Mouse (Mus musculus): Measurements from ENCODE around the gene Slc35f2. TPM values are rescaled to one million over a fixed set of nuclear protein-coding genes. Genes with fewer than 3 reads are reported as not detected.

The Slc35f2 gene
- polyA plus RNA-seq (2016; fragmentation: Nextera tagmentation; extraction: Ambion mirVana), result 0.52 and 0.67 TPM in 2 replicates

DNA sequence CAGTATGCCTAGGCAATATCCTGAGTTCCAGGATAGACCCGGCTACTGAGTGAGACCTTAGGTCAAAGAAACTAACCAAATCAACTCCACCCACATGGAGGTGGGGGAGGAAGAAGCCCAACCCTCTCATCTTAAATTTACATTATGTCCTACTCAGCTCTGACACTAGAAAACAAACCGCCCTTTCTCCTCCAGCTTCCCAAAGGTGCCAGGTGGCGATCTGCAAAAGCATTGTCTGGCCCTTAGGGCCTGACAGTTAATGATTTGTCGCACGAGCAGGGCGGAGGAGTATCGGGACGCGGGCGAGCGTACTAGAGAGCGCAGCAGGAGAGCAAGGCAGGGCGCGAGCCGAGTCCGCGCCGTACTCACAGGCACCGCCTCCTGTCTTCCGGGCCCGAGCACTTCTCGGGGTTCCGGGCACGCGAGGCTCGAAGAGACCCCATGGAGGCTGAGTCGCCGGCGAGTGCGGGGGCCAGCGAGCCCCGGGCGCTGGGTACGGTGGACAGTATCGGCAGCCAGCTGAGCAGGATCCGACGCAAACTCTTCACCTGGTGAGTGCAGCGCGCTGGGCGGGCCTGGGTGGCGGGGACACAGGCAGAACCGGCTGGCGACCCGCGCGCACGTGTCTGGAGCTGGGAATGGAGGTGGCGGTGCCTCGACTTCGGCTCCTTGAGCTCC is at the start of gene Slc35f2:
Gene Slc35f2 (plus strand): TSS at position 195 of the 678 bp plus-strand sequence.
- no peak for ATAC-seq
- Histone ChIP-seq H3K4me3 (peak within 1 kb of the TSS; percentile 48), H3K4me2 (peak within 1 kb of the TSS; percentile 70), H3K4me1 (peaks cover 7% of the 10 kb centered on the region; the same call in 1 of the 2 replicates), H3K9me3 (replicated peaks) (no peaks in the 10 kb centered on the region), H3K27me3 (replicated peaks) (peaks cover 40% of the 10 kb centered on the region), H3K36me3 (no peaks in the 10 kb centered on the region), H3K27ac (no peak within 1 kb of the TSS), H3K9ac (peak within 1 kb of the TSS; percentile 14; the same call in 1 of the 2 replicates)
- WGBS (ENCODE audit: insufficient replicate concordance), result under 1% methylated on average over 50 of the region's 50 CpGs

DNA sequence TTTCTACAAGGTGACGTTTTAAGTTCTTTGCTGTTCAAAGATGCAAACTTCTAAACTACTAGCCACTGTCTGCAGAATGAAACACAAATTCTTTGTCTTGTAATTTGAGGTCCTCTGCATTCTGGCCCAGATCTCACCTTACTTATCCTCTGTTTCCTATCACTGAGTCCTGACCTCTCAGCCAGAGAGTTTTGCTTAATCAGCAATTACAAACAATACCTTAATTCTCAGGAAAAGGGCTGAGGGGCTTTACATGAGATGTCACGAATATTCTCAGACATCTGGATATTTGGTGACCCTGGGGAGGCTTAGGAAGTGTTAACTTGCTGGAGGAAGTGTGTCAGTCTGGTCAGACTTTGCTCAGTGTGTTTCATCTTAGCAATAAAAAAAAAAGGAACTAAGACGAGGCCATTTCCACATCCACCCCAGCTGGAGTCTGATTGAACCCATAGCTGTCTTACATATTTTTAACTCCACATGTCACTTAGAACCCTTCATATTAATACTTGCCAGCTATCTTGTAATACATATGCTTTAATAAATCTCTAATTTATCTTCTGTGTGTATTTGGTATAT is 30.4 kb upstream of the Slc35f2 start:
- Histone ChIP-seq H3K4me2 (no peak overlapping the region), H3K27ac (no peak overlapping the region), H3K36me3 (no peaks in the 10 kb centered on the region), H3K27me3 (replicated peaks) (no peaks in the 10 kb centered on the region), H3K9ac (no peak overlapping the region), H3K9me3 (replicated peaks) (no peaks in the 10 kb centered on the region), H3K4me1 (no peaks in the 10 kb centered on the region), H3K4me3 (no peak overlapping the region)
- no peak for ATAC-seq
- 22% methylated on average over 3 of the region's 3 CpGs for WGBS (ENCODE audit: insufficient replicate concordance)

DNA sequence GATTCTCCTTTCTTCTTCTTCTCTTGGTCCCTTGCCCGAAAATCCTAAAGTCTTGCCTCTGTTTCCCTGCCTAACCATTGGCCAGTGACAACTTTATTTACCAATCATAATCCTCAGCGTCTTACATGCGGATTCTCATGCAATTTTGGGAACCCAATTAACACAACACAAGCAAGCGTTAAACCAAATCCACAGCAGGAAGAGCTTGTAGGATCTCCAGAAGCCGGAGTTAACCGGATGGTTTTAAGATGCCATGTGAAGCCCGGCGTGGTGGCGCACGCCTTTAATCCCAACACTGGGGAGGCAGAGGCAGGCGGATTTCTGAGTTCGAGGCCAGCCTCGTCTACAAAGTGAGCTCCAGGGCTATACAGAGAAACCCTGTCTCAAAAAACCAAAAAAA is 20.9 kb upstream of the Slc35f2 start:
- Histone ChIP-seq H3K27me3 (replicated peaks) (peaks cover 6% of the 10 kb centered on the region), H3K4me2 (no peak overlapping the region), H3K9me3 (replicated peaks) (no peaks in the 10 kb centered on the region), H3K36me3 (no peaks in the 10 kb centered on the region), H3K4me1 (no peaks in the 10 kb centered on the region), H3K4me3 (no peak overlapping the region), H3K9ac (no peak overlapping the region), H3K27ac (no peak overlapping the region)
- 67% methylated on average over 13 of the region's 13 CpGs for WGBS (ENCODE audit: insufficient replicate concordance)
- no peak for ATAC-seq

DNA sequence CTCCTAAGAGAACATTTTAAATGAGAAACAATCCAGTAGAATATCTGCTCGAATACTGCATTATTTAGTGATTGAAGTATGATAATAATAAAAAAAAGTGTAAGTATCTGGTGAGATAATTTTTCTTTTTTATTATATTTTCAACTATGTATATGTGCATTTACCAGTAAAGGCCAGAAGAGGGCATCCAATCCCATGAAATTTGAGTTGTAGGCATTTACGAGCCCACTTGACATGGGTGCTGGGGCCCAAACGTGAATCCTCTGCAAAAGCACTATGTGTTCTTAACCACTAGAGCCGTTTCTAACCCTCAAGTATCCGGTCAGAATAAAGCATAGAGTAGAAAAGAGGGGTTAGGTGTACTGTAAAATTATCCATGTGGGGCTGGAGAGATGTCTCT is 20.4 kb upstream of the Slc35f2 start:
- Histone ChIP-seq H3K4me3 (no peak overlapping the region), H3K27ac (no peak overlapping the region), H3K9me3 (replicated peaks) (no peaks in the 10 kb centered on the region), H3K4me2 (no peak overlapping the region), H3K36me3 (no peaks in the 10 kb centered on the region), H3K4me1 (no peaks in the 10 kb centered on the region), H3K27me3 (replicated peaks) (peaks cover 11% of the 10 kb centered on the region), H3K9ac (no peak overlapping the region)
- 23% methylated on average over 5 of the region's 5 CpGs for WGBS (ENCODE audit: insufficient replicate concordance)
- no peak for ATAC-seq

DNA sequence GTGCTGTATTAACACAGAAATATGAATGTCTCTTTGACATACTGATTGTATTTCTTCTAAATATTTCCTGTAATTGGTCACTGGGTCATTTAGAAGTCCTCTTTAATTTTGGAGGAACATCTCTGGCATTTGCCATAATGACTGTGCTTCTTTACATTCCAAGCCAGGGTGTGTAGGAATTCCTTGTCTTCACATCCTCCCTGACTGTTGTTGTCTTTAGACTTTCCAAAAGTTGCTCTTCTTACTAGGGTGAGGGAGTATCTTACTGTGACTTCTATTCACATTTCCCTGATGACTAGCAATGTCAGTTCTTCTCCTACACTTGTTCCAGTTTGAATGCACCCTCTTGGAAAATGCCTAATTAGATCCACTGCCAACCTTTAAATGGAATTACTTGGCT is 16.5 kb upstream of the Slc35f2 start:
- H3K9me3 ChIP-seq (replicated peaks), result no peaks in the 10 kb centered on the region
- ATAC-seq, result no peak
- H3K36me3 ChIP-seq, result no peaks in the 10 kb centered on the region
- H3K4me1 ChIP-seq, result no peaks in the 10 kb centered on the region
- H3K27ac ChIP-seq, result no peak overlapping the region
- no peak overlapping the region for H3K4me3 ChIP-seq
- H3K4me2 ChIP-seq, result no peak overlapping the region
- peaks cover 22% of the 10 kb centered on the region for H3K27me3 ChIP-seq (replicated peaks)
- no peak overlapping the region for H3K9ac ChIP-seq

DNA sequence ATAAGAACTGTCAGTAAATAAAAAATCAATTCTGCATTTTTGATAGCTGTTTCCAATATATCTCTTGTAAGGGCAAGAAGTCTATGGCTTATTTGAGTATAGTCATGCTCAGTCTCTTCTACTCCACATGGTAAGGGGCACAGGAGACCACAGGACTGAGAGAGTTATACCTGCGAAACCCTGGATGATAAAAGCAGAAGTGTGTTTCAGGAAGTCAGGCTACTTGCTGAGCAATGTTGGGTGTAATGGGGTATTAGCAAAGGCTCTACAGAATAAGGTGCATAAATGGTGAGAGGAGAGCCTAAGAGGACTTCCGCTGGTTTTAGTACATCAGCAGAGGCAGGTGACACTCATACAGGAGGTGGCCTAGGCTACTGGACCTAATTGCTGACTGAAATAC is 13.2 kb upstream of the Slc35f2 start:
- 64% methylated on average over 2 of the region's 2 CpGs for WGBS (ENCODE audit: insufficient replicate concordance)
- Histone ChIP-seq H3K9me3 (replicated peaks) (no peaks in the 10 kb centered on the region), H3K4me1 (no peaks in the 10 kb centered on the region), H3K4me2 (no peak overlapping the region), H3K27ac (no peak overlapping the region), H3K9ac (no peak overlapping the region), H3K27me3 (replicated peaks) (peaks cover 24% of the 10 kb centered on the region), H3K4me3 (no peak overlapping the region), H3K36me3 (no peaks in the 10 kb centered on the region)
- ATAC-seq, result no peak

DNA sequence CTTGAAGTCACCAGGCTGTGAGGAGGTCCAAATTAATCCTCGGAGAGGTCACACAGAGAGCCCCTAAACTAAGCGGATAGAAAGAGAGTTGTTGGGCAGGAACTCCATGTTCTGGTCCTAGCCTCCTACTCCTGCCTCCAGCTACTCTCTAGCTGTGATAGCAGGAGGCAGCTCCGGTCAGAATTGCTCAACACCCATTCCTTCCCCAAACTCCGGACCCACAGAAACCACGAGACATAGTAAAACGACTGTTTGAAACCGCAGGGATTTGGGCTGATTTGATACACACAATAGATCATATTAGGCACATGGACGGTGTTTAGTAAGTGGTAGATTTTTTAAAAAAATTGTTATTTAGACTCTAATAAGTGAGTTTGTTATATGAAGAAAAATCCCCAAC is 6.6 kb upstream of the Slc35f2 start:
- no peak overlapping the region for H3K27ac ChIP-seq
- 25% methylated on average over 8 of the region's 8 CpGs for WGBS (ENCODE audit: insufficient replicate concordance)
- H3K4me1 ChIP-seq, result no peaks in the 10 kb centered on the region
- no peak overlapping the region for H3K9ac ChIP-seq
- H3K4me3 ChIP-seq, result no peak overlapping the region
- peaks cover 13% of the 10 kb centered on the region for H3K27me3 ChIP-seq (replicated peaks)
- no peak overlapping the region for H3K4me2 ChIP-seq
- no peak for ATAC-seq
- H3K9me3 ChIP-seq (replicated peaks), result no peaks in the 10 kb centered on the region
- H3K36me3 ChIP-seq, result no peaks in the 10 kb centered on the region

DNA sequence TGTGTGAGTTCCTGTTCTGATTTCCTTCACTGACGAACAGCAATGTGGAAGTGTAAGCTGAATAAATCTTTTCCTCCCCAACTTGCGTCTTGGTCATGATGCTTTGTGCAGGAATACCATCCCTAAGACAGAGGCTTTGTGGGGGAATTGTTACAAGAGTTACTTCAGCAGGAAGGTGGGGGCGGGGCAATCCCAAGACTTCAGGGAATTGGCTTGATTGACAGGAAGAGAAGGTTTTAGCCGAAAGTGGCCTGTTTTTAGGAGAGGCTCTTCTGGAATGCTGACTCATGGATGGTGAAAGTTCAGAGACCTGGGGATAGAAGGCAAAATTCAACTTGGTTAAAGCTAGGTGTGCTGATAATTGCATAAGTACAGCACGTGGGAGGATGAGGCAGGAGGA is 2.9 kb upstream of the Slc35f2 start:
- H3K27me3 ChIP-seq (replicated peaks), result peaks cover 41% of the 10 kb centered on the region

DNA sequence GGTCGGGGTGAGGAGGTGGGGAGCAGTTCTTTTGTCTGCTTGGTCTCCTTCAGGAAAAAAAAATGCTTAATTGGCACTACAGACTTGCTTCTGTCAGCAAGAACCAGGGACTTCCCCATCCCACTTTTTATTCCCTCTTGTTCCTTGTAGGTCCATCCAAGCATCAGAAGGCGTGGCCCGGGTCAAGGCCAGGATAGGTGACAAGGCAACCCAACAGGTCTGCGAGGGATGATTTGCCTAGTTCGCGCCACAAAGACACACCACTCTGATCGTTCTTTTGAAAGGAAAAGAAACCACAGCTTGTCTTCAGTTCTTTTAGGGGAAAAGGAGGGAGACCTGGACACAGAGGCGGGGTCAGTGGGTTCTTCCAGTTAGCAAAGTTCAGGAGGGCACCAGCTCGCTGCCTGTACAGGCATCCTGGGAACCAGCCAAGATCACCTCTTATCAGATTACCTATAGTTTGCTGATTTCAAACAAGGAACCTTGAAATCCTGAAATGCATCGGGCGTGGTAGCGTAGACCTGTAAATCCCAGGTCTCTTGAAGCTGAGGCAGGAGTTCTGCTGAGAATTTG is 481 bp upstream of the Slc35f2 start:
- Histone ChIP-seq H3K4me3 (peak overlapping the region; percentile 48; the same call in 1 of the 2 replicates), H3K4me1 (peaks cover 7% of the 10 kb centered on the region; the same call in 1 of the 2 replicates), H3K36me3 (no peaks in the 10 kb centered on the region), H3K9ac (no peak overlapping the region), H3K27me3 (replicated peaks) (peaks cover 40% of the 10 kb centered on the region), H3K9me3 (replicated peaks) (no peaks in the 10 kb centered on the region), H3K4me2 (peak overlapping the region; percentile 70), H3K27ac (no peak overlapping the region)
- no peak for ATAC-seq
- WGBS (ENCODE audit: insufficient replicate concordance), result 28% methylated on average over 12 of the region's 12 CpGs

More for the DNA sequence above, 2.9 kb upstream of the Slc35f2 start:
- no peak overlapping the region for H3K4me3 ChIP-seq
- H3K4me2 ChIP-seq, result no peak overlapping the region
- WGBS (ENCODE audit: insufficient replicate concordance), result 57% methylated on average over 5 of the region's 5 CpGs
- no peak for ATAC-seq
- H3K9ac ChIP-seq, result no peak overlapping the region
- no peak overlapping the region for H3K27ac ChIP-seq
- peaks cover 7% of the 10 kb centered on the region; the same call in 1 of the 2 replicates for H3K4me1 ChIP-seq
- no peaks in the 10 kb centered on the region for H3K36me3 ChIP-seq
- H3K9me3 ChIP-seq (replicated peaks), result no peaks in the 10 kb centered on the region

DNA sequence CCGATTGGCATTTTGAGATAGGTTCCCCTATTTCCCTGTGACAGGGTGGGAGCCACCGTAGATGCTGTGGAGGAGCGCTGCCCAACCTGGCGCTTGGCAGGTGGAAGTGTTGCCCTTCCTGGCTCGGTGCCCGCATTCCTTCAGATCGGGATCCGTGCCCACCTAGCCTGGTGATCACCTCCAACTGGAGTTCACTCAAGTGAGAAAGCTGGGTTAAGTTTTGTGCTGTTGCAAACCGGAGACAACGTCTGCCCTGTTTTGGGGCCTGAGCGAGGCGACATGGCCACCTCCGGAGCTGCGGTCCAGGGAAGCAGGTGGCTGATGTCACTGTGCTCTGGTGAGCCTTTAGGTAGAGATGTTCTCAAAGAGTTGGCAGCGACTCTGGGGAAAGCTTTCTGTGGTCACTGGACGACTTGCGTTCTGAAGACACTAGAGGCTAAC is 803 bp downstream of the Slc35f2 start:
- Histone ChIP-seq H3K4me3 (peak overlapping the region; percentile 48), H3K4me2 (peak overlapping the region; percentile 70), H3K9ac (0 out of 2 replicates have a peak overlapping the region, but pooled peaks have one; percentile 14), H3K36me3 (no peaks in the 10 kb centered on the region), H3K4me1 (peaks cover 7% of the 10 kb centered on the region; the same call in 1 of the 2 replicates), H3K27ac (no peak overlapping the region), H3K27me3 (replicated peaks) (peaks cover 40% of the 10 kb centered on the region), H3K9me3 (replicated peaks) (no peaks in the 10 kb centered on the region)
- 7% methylated on average over 17 of the region's 17 CpGs for WGBS (ENCODE audit: insufficient replicate concordance)
- no peak for ATAC-seq

DNA sequence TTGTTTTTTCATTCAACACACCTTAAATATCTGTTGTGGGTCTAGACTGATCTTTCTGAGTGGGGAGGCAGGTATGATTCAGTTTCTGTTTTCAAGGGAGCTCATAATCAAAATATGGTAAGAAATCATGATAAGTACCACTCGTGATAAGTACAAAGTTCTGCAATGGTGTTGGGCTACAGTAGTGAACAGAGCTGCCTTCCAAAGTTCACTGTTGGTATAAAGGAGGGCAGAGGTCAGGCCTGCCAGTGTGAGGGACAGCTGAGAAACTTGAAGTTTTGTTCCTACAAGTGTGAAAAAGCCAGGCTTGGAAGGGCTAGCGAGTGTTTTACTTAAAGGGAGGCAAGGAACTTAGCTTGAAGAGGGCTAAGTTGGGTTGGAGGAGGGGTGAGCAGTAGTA is 4.2 kb downstream of the Slc35f2 start:
- Histone ChIP-seq H3K36me3 (no peaks in the 10 kb centered on the region), H3K27ac (no peak overlapping the region), H3K4me3 (no peak overlapping the region), H3K9ac (no peak overlapping the region), H3K4me1 (peaks cover 7% of the 10 kb centered on the region; the same call in 1 of the 2 replicates), H3K27me3 (replicated peaks) (peaks cover 32% of the 10 kb centered on the region), H3K9me3 (replicated peaks) (no peaks in the 10 kb centered on the region), H3K4me2 (no peak overlapping the region)
- ATAC-seq, result no peak
- WGBS (ENCODE audit: insufficient replicate concordance), result 56% methylated on average over 2 of the region's 2 CpGs
